Mouse (Mus musculus) heart, postnatal 0 days (tissue): ENCODE data around the gene Large1. TPM values are rescaled to one million over a fixed set of nuclear protein-coding genes. Genes with fewer than 3 reads are reported as not detected.
A peak's percentile ranks its signal among the peaks of the same experiment; 100 is the strongest.
"Not testable (repeated sequence)": the region's sequence is repeated elsewhere in the genome, so short reads cannot be mapped to it uniquely, and the experiment has no call there.

ENCODE experiments used
- ATAC-seq: fragments of 200-750 bp; cut with Nextera tagmentation; 2 replicates; pipeline ENCODE4 v1.8.0; 2017; ENCODE audit warnings: low read depth, moderate number of reproducible peaks, moderate library complexity; ENCODE audit not compliant: insufficient read depth
- DNase-seq: peaks from one replicate; pipeline ENCODE4 v3.0.0-alpha.2; 2016; ENCODE audit warnings: low spot score
- H3K27ac ChIP-seq: fragments of 300-500 bp; sonication (generic); 2 replicates; pipeline ENCODE4 v1.5.1; 2014; ENCODE audit warnings: low read depth, mild to moderate bottlenecking
- H3K27me3 ChIP-seq: fragments of 300-500 bp; sonication (generic); 2 replicates; pipeline ENCODE4 v1.6.1; 2014; ENCODE audit warnings: low read length, mixed read lengths; ENCODE audit not compliant: control insufficient read depth, insufficient read depth
- H3K36me3 ChIP-seq: fragments of 300-500 bp; sonication (generic); replicated peaks from 2 replicates; pipeline ENCODE4 v1.6.1; 2014; ENCODE audit warnings: low read length, mixed read lengths; ENCODE audit not compliant: control insufficient read depth, insufficient read depth
- H3K4me1 ChIP-seq: fragments of 300-500 bp; sonication (generic); 2 replicates; pipeline ENCODE4 v1.6.1; 2014; ENCODE audit warnings: antibody characterized with exemption; ENCODE audit not compliant: control insufficient read depth, insufficient read depth
- H3K4me2 ChIP-seq: fragments of 300-500 bp; sonication (generic); 2 replicates; pipeline ENCODE4 v1.6.1; 2014; ENCODE audit warnings: low read depth, mild to moderate bottlenecking, low read length, moderate library complexity
- H3K4me3 ChIP-seq: fragments of 300-500 bp; sonication (generic); 2 replicates; pipeline ENCODE4 v1.5.1; 2014; ENCODE audit warnings: low read depth, low read length
- H3K9ac ChIP-seq: fragments of 300-500 bp; sonication (generic); replicated peaks from 2 replicates; pipeline ENCODE4 v1.6.1; 2014; ENCODE audit warnings: low read depth, low read length, mixed read lengths
- H3K9me3 ChIP-seq: fragments of 300-500 bp; sonication (generic); replicated peaks from 2 replicates; pipeline ENCODE4 v1.6.1; 2016; ENCODE audit warnings: low read length; ENCODE audit not compliant: control insufficient read depth
- CTCF ChIP-seq: IDR thresholded peaks from 2 replicates; pipeline ENCODE4 v1.5.1; 2016; ENCODE audit warnings: antibody characterized with exemption, control low read depth, low read depth
- EP300 ChIP-seq: IDR thresholded peaks from 2 replicates; pipeline ENCODE4 v1.6.1; 2016; ENCODE audit warnings: antibody characterized with exemption, low read depth
- WGBS: fragments of 180-500 bp; shearing (Covaris S2); extraction: QIAGEN DNeasy Blood & Tissue Kit; methylation state at CpG from one replicate; pipeline ENCODE4 v1.1.7; 2014; 5-methylcytosine and 5-hydroxymethylcytosine counted together
- polyA plus RNA-seq: library from polyadenylated mRNA; unstranded; fragments of >200 nt; fragmentation: Nextera tagmentation; extraction: Ambion mirVana; gene quantifications from 2 replicates; pipeline ENCODE4 v1.2.1, GENCODE M21; 2015
- total RNA-seq: library from RNA; depleted of rRNA; stranded (reverse); fragments of >200 nt; gene quantifications from 2 replicates; pipeline ENCODE4 v1.2.3, GENCODE M21; 2014; ENCODE audit warnings: low replicate concordance

Large1 gene
- total and polyA plus RNA-seq, 2 experiments from 2014 or later: 5.9 to 41.0 TPM

- H3K27ac ChIP-seq: no peak overlapping the region
- 84% methylated on average over 1 of the region's 1 CpGs for WGBS
- ATAC-seq (no peak), DNase-seq (no peak)
- no peaks in the 10 kb centered on the region for H3K9me3 ChIP-seq
- no peak overlapping the region for H3K4me2 ChIP-seq
- no peak overlapping the region for H3K9ac ChIP-seq
- H3K4me1 ChIP-seq: 0 out of 2 replicates have a peak, but pooled peaks cover 6% of the 10 kb centered on the region
- H3K27me3 ChIP-seq: no peaks in the 10 kb centered on the region
- H3K4me3 ChIP-seq: no peak overlapping the region
- TF ChIP-seq EP300 (no peak), CTCF (no peak)
- H3K36me3 ChIP-seq: no peaks in the 10 kb centered on the region
These were observed 370.5 kb downstream of the Large1 start for GRCm38 (mm10) chr8:72982832-72983231.

- no peaks in the 10 kb centered on the region for H3K9me3 ChIP-seq
- no peak overlapping the region for H3K4me2 ChIP-seq
- DNase-seq (no peak), ATAC-seq (no peak)
- 81% methylated on average over 3 of the region's 3 CpGs for WGBS
- no peak overlapping the region for H3K9ac ChIP-seq
- H3K4me3 ChIP-seq: no peak overlapping the region
- no peaks in the 10 kb centered on the region for H3K4me1 ChIP-seq
- TF ChIP-seq EP300: no peak
- no peak for TF ChIP-seq CTCF
- no peaks in the 10 kb centered on the region for H3K27me3 ChIP-seq
- H3K27ac ChIP-seq: no peak overlapping the region
- H3K36me3 ChIP-seq: no peaks in the 10 kb centered on the region
These were observed 398.3 kb downstream of the Large1 start for GRCm38 (mm10) chr8:72955074-72955473.

- ATAC-seq: not testable (repeated sequence)
- WGBS: 71% methylated on average over 8 of the region's 8 CpGs
- peak; percentile 13; the same call in 1 of the 2 replicates for TF ChIP-seq CTCF
These were observed 411.9 kb downstream of the Large1 start for GRCm38 (mm10) chr8:72941393-72941792.

GRCm38 (mm10) chr8:72919182-72919902, 434.0 kb downstream of the Large1 start:
- Histone ChIP-seq H3K9me3 (no peaks in the 10 kb centered on the region), H3K36me3 (no peaks in the 10 kb centered on the region), H3K4me3 (no peak overlapping the region), H3K4me2 (peak overlapping the region; percentile 1; the same call in 1 of the 2 replicates), H3K27ac (peak overlapping the region; percentile 82), H3K9ac (no peak overlapping the region), H3K4me1 (peaks cover 19% of the 10 kb centered on the region), H3K27me3 (no peaks in the 10 kb centered on the region)
- WGBS: 51% methylated on average over 2 of the region's 2 CpGs
- TF ChIP-seq EP300 (no peak), CTCF (no peak)
- DNase-seq: peak; percentile 65
- ATAC-seq: peak; percentile 95

More at GRCm38 (mm10) chr8:72941393-72941792, 411.9 kb downstream of the Large1 start:
- not testable (repeated sequence) for H3K9ac ChIP-seq, H3K9me3 ChIP-seq, H3K36me3 ChIP-seq, H3K27ac ChIP-seq, H3K27me3 ChIP-seq, H3K4me2 ChIP-seq, H3K4me1 ChIP-seq, H3K4me3 ChIP-seq, DNase-seq

GRCm38 (mm10) chr8:72905491-72905890, 447.8 kb downstream of the Large1 start:
- no peak overlapping the region for H3K4me3 ChIP-seq
- no peak for ATAC-seq
- no peaks in the 10 kb centered on the region for H3K36me3 ChIP-seq
- H3K9me3 ChIP-seq: no peaks in the 10 kb centered on the region
- H3K27me3 ChIP-seq: no peaks in the 10 kb centered on the region
- DNase-seq: no peak
- H3K9ac ChIP-seq: no peak overlapping the region
- 74% methylated on average over 4 of the region's 4 CpGs for WGBS
- H3K27ac ChIP-seq: no peak overlapping the region
- TF ChIP-seq EP300 (no peak), CTCF (no peak)
- H3K4me2 ChIP-seq: no peak overlapping the region
- H3K4me1 ChIP-seq: no peaks in the 10 kb centered on the region

- no peaks in the 10 kb centered on the region for H3K36me3 ChIP-seq
- no peak for DNase-seq
- no peaks in the 10 kb centered on the region for H3K27me3 ChIP-seq
- H3K9ac ChIP-seq: no peak overlapping the region
- WGBS: 89% methylated on average over 6 of the region's 6 CpGs
- H3K4me2 ChIP-seq: no peak overlapping the region
- TF ChIP-seq EP300 (no peak), CTCF (no peak)
- no peak for ATAC-seq
- no peak overlapping the region for H3K27ac ChIP-seq
- no peak overlapping the region for H3K4me3 ChIP-seq
- H3K9me3 ChIP-seq: no peaks in the 10 kb centered on the region
- H3K4me1 ChIP-seq: no peaks in the 10 kb centered on the region
These were observed 451.7 kb downstream of the Large1 start for GRCm38 (mm10) chr8:72901591-72901990.
